Mouse (Mus musculus): Measurements from ENCODE around the gene Stk11. TPM values are rescaled to one million over a fixed set of nuclear protein-coding genes. Genes with fewer than 3 reads are reported as not detected.

Gene Stk11
- total RNA-seq, 2 experiments from 2014 or later = 94.5 to 132 TPM

- peak; percentile 76 for ATAC-seq (replicated peaks; ENCODE audit: poor library complexity, severe bottlenecking)
These were observed 25.6 kb downstream of the Stk11 start for GRCm38 (mm10) chr10:80141243-80141642.

GRCm38 (mm10) chr10:80141786-80142529, 26.4 kb downstream of the Stk11 start:
- ATAC-seq (replicated peaks; ENCODE audit: poor library complexity, severe bottlenecking) = peak; percentile 70

GRCm38 (mm10) chr10:80142530-80142925, 26.9 kb downstream of the Stk11 start:
- no peak for ATAC-seq (replicated peaks; ENCODE audit: poor library complexity, severe bottlenecking)

DNA sequence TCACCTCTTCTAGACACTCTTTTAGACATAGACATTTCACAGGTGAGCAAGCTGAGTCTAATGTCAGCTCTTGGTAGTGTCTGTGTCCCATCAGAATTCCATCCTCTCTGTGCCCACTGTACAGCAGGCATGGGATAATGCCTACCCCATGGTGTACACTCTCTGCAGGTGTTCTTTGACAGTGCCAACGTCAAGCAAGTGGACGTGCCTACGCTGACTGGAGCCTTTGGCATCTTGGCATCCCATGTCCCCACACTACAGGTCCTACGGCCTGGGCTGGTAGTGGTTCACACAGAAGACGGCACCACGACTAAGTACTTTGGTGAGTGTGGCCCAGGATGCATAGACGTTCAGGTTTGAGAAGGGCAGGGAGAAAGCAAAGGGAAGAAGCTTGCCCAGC, 28.1 kb downstream of the Stk11 start:
- no peak for ATAC-seq (replicated peaks; ENCODE audit: poor library complexity, severe bottlenecking)

- ATAC-seq (replicated peaks; ENCODE audit: poor library complexity, severe bottlenecking) = no peak
These were observed 28.6 kb downstream of the Stk11 start for GRCm38 (mm10) chr10:80144159-80144558.

GRCm38 (mm10) chr10:80144864-80145838, 29.5 kb downstream of the Stk11 start:
- ATAC-seq (replicated peaks; ENCODE audit: poor library complexity, severe bottlenecking) = no peak

DNA sequence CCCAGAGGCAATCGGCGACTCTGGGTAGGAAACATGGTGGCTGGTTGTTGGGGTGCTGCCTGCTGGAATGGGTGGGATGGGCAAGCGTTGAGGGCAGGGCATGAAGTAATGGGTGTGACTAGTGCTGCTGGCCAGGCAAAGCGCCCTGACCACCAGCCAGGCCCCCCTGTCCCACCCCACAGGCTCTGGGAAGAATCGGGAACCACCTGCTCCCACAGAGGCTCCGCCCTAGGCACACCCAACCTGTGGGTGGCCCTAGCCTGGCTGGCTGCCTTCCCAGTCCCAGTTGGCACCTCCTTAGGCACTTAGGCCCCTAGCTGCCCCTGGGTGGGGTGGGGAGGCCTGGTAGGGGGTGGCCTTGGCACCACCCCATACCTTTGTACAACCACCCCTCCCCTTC, 30.3 kb downstream of the Stk11 start:
- no peak for ATAC-seq (replicated peaks; ENCODE audit: poor library complexity, severe bottlenecking)

GRCm38 (mm10) chr10:80146568-80147011, 31.0 kb downstream of the Stk11 start:
- no peak for ATAC-seq (replicated peaks; ENCODE audit: poor library complexity, severe bottlenecking)

- no peak for ATAC-seq (replicated peaks; ENCODE audit: poor library complexity, severe bottlenecking)
These were observed 31.6 kb downstream of the Stk11 start for GRCm38 (mm10) chr10:80147146-80147718.

GRCm38 (mm10) chr10:80147719-80148601, 32.4 kb downstream of the Stk11 start, which contains the start of gene Midn:
Gene Midn, plus strand, starts transcription at chr10:80148272.
- peak; percentile 21 for ATAC-seq (replicated peaks; ENCODE audit: poor library complexity, severe bottlenecking)

- ATAC-seq (replicated peaks; ENCODE audit: poor library complexity, severe bottlenecking) = peak; percentile 20
These were observed 33.1 kb downstream of the Stk11 start for GRCm38 (mm10) chr10:80148610-80149290.

GRCm38 (mm10) chr10:80149291-80150225, 34.0 kb downstream of the Stk11 start:
- ATAC-seq (replicated peaks; ENCODE audit: poor library complexity, severe bottlenecking) = peak; percentile 55

DNA sequence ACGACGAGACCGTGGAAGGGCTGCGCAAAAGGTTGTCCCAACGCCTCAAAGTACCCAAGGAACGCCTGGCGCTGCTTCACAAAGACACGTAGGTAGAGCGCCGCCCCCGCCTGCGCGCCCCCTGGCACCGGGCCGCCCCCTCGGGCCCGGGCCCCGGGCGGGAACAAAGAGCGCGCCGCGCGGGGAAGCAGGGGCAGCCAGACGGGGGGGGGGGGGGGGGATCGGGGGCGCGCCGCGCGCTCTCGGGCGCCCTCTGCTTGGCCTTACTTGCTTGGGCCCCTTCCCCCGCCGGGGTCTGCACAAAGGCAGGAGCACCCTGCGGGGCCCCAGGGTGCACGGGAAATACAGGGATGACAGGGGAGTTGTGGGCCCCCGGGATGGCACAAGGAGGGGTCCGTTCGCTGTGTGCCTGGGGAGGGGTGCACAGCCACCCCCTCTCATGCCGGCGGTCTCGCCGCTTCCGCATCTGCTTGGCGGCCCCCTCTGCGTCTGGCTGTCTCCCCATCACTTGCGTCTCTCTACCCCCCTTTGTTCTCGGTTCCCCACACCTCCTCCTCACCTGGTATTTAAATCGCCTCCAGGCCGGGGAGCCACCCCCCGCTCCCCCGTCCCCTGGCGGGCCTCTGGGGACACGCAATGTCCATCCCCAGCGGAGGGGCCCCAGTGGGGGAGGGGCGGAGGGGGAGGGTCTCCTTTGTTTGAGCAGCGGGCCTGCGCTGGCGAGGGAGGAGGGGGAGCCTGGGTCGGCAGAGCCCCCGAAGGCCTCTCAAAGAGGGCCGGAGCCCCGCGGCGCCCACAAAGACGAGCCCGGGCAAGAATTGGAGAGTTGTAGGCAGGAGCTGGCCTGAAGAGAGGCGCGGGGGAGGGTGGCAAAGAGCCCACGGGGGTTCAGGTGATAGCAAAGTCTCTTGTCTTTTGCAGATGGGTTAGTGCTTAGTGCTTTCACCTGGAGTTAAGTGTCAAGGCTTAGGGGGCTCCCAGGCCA, 34.9 kb downstream of the Stk11 start:
- ATAC-seq (replicated peaks; ENCODE audit: poor library complexity, severe bottlenecking) = no peak

GRCm38 (mm10) chr10:80151211-80152034, 35.8 kb downstream of the Stk11 start:
- no peak for ATAC-seq (replicated peaks; ENCODE audit: poor library complexity, severe bottlenecking)

- ATAC-seq (replicated peaks; ENCODE audit: poor library complexity, severe bottlenecking) = no peak
These were observed 36.7 kb downstream of the Stk11 start for GRCm38 (mm10) chr10:80152071-80152872.
